Mouse (Mus musculus) mouse trophoblast stem cell (cell line): ENCODE data around the gene Zfp771.

ENCODE experiments used
- in situ Hi-C, 2 experiments: fragments of 300-500 bp; cut with MseI, MboI; formaldehyde crosslinking; loops; 2 replicates in 1 of 2; 3 replicates in 1 of 2; pipeline ENCODE4 v1.15.1; 2025

Gene Zfp771

DNA sequence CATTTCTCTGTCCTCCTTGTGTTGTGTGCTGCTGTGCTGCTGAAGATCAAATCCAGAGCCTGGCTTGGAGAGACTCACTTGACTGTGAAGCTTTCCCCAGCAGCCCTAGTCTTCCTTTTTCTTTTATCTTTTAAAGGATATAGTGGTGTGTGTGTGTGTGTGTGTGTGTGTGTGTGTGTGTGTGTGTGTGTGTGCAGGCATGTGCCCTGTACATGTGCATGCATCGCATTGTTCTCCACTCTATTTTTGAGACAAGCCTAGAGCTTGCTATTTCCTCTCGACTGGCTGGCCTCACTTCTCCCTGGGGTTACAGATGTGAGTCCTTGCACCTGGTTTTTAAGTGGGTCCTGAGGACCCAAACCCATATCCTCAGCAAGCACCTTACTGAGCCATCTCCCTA, 38.1 kb downstream of the Zfp771 start:
- in situ Hi-C loops, result no loop called here

- in situ Hi-C loops, result no loop called here
These were observed 41.1 kb downstream of the Zfp771 start for GRCm38 (mm10) chr7:127285154-127285553.

DNA sequence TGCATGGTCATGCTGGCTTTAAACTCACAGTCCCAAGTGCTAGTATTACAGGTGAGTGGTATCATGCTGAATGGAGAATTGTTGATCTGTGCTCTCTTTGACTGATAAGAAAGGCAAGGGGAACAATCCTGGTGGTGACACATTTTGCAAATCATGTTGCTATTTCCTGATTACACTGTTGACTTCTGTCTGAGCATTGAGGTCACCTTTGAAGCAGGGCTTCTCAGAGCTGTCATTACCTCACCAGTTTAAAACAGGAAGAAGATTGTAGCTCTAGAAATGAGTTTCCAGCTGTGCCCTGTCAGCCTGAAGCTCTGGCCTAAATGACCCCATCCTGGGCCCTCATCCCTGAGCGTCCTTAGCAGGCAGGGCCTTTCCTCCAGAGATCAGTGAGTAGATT, 43.9 kb downstream of the Zfp771 start:
- in situ Hi-C loops, result no loop called here

DNA sequence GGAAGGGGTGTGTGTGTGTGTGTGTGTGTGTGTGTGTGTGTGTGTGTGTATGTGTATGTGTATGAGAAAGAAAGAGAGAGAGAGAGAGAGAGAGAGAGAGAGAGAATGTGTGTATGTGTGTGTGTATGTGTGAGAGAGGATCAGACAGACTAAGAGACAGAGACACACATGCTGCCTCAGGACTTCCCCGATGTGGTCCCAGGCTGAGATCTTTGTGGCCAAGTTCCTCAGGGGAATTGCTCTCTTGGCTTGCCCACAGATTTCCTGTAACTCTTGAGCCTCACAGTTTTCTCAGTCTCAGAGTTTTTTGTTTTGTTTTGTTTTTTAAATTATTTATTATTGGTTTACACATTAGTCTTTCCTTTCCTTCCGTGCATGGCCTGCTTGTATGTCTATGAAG, 45.2 kb downstream of the Zfp771 start:
- in situ Hi-C loops, result no loop called here

GRCm38 (mm10) chr7:127290142-127290541, 46.1 kb downstream of the Zfp771 start:
- in situ Hi-C loops, result no loop called here

GRCm38 (mm10) chr7:127296098-127296497, 52.0 kb downstream of the Zfp771 start, which contains the start of gene Itgal:
Gene Itgal, plus strand, starts transcription at chr7:127296260.
- in situ Hi-C loops, result no loop called here

DNA sequence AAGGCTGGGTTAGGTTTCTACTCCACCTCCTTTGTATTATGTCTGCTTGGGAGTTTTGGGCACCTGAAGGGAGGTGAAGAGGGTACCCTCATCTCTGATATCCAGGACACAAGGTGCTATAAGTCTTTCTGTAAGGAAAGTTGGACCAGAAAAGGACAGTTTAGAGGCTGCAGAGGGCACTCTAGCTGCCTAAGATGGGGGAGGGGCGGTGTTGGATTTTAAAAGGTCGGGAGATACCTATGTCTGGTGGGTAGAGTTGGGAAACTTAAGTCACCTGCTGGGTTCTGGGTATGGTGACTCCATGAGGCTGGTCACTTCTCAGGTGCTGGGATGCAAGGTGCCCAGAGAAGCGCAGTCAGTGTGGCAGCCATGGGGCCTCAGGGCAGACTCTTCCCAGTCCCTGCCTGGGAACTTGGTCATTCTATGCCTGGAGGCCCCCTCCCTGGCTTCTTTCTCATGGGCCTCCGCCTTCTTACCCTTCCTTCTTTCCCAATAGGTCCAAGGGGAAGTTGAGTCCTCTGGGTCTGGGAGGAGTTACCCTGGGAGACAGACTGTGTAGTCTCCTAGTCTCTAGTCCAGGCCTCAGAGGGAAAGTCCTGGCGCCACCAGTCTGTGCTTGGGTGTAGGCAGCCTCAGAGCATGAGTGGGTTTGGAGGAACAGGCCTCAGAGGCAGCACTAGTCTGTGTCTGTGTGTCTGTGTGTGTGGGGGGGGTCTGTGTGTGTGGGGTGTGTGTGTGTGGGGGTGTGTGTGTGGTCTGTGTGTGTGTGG, 52.9 kb downstream of the Zfp771 start:
- in situ Hi-C loops, result no loop called here

DNA sequence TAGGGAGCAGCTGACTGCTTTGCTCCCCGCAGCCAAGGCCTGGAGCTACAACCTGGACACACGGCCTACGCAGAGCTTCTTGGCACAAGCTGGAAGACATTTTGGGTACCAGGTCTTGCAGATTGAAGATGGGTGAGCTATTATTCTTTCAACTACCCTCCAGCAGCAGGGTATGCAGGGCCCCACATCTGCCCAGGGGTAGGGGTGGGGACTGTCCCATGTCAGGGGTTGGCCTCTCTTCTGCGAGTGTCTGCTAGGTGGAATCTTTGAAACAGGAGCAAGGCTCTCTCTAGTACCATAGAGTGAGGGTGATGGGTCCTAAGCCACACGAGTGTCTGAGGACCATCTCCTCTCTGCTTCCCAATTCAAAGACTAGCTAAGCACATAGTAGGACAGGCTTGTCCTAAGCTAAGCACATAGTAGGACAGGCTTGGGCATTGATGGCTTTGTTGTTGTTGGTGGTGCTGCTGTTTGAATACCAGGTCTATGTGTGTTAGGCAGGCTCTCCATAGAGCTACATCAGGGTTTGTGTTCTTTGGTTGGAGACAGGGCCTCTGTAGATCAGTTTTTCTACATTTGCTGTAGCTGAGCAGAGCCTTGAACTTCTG, 53.6 kb downstream of the Zfp771 start:
- in situ Hi-C loops, result no loop called here
